Mouse (Mus musculus): ENCODE measurements at regions not wholly inside any gene's neighbourhood (a gene's known extent, or its start where the extent isn't known, plus 50 kb on each side); places are given as distances from the start of the nearest gene placed in this dataset.

GRCm38 (mm10) chr5:43089941-43090340, 143.0 kb upstream of the Cpeb2 start:
- TF ChIP-seq CTCF (IDR thresholded peaks at IDR 0.05; ENCODE audit: insufficient read depth, low read length) (no peak), POLR2A (IDR thresholded peaks at IDR 0.05; ENCODE audit: borderline replicate concordance, extremely low read depth, low read depth, low read length) (no peak)
